Mouse (Mus musculus): ENCODE results near the gene Mreg. TPM values are rescaled to one million over a fixed set of nuclear protein-coding genes. Genes with fewer than 3 reads are reported as not detected.
"Not testable (repeated sequence)": the region's sequence is repeated elsewhere in the genome, so short reads cannot be mapped to it uniquely, and the experiment has no call there.

Gene Mreg
- polyA plus RNA-seq, 1 experiment from 2014 or later: 2.3 TPM

GRCm38 (mm10) chr1:72248226-72248737 lies 36.2 kb upstream of the Mreg start:
- not testable (repeated sequence) for H3K36me3 ChIP-seq (ENCODE audit: control insufficient read depth, insufficient read depth, low read length)

GRCm38 (mm10) chr1:72244317-72245036 lies 32.4 kb upstream of the Mreg start:
- DNase-seq (peak; percentile 79), ATAC-seq (ENCODE audit: low FRiP score, low TSS enrichment) (peak; percentile 70; the same call in 1 of the 2 replicates)
- Histone ChIP-seq H3K4me1 (ENCODE audit: control insufficient read depth, insufficient read depth, low read length) (no peaks in the 10 kb centered on the region), H3K4me3 (replicated peaks; ENCODE audit: low read depth, low read length) (peak overlapping the region; percentile 47), H3K4me2 (ENCODE audit: low read length) (peak overlapping the region; percentile 60), H3K27me3 (ENCODE audit: control insufficient read depth, insufficient read depth, low read length) (no peaks in the 10 kb centered on the region), H3K36me3 (ENCODE audit: control insufficient read depth, insufficient read depth, low read length) (no peaks in the 10 kb centered on the region), H3K9me3 (ENCODE audit: control insufficient read depth, low read length) (no peaks in the 10 kb centered on the region), H3K27ac (replicated peaks; ENCODE audit: low read depth, low read length) (peak overlapping the region; percentile 97), H3K9ac (replicated peaks; ENCODE audit: low read length) (peak overlapping the region; percentile 82; the same call in 1 of the 2 replicates)
- WGBS: 2% methylated on average over 12 of the region's 12 CpGs

More at GRCm38 (mm10) chr1:72248226-72248737, 36.2 kb upstream of the Mreg start:
- not testable (repeated sequence) for H3K4me3 ChIP-seq (replicated peaks; ENCODE audit: low read depth, low read length); H3K4me1 ChIP-seq (ENCODE audit: control insufficient read depth, insufficient read depth, low read length); H3K9ac ChIP-seq (replicated peaks; ENCODE audit: low read length); H3K4me2 ChIP-seq (ENCODE audit: low read length); H3K27me3 ChIP-seq (ENCODE audit: control insufficient read depth, insufficient read depth, low read length); H3K9me3 ChIP-seq (ENCODE audit: control insufficient read depth, low read length); H3K27ac ChIP-seq (replicated peaks; ENCODE audit: low read depth, low read length); DNase-seq; ATAC-seq (ENCODE audit: low FRiP score, low TSS enrichment)
- 52% methylated on average over 9 of the region's 9 CpGs for WGBS

- no peaks in the 10 kb centered on the region for H3K4me1 ChIP-seq (ENCODE audit: control insufficient read depth, insufficient read depth, low read length)
- H3K9ac ChIP-seq (replicated peaks; ENCODE audit: low read length): peak overlapping the region; percentile 82
- DNase-seq (peak; percentile 97), ATAC-seq (ENCODE audit: low FRiP score, low TSS enrichment) (peak; percentile 96)
- H3K27ac ChIP-seq (replicated peaks; ENCODE audit: low read depth, low read length): peak overlapping the region; percentile 97
- WGBS: under 1% methylated on average over 45 of the region's 47 CpGs
- no peaks in the 10 kb centered on the region for H3K36me3 ChIP-seq (ENCODE audit: control insufficient read depth, insufficient read depth, low read length)
- peak overlapping the region; percentile 60 for H3K4me2 ChIP-seq (ENCODE audit: low read length)
- H3K27me3 ChIP-seq (ENCODE audit: control insufficient read depth, insufficient read depth, low read length): no peaks in the 10 kb centered on the region
- H3K9me3 ChIP-seq (ENCODE audit: control insufficient read depth, low read length): no peaks in the 10 kb centered on the region
- H3K4me3 ChIP-seq (replicated peaks; ENCODE audit: low read depth, low read length): peak overlapping the region; percentile 47
These were observed 31.7 kb upstream of the Mreg start for GRCm38 (mm10) chr1:72243656-72244316.

DNA sequence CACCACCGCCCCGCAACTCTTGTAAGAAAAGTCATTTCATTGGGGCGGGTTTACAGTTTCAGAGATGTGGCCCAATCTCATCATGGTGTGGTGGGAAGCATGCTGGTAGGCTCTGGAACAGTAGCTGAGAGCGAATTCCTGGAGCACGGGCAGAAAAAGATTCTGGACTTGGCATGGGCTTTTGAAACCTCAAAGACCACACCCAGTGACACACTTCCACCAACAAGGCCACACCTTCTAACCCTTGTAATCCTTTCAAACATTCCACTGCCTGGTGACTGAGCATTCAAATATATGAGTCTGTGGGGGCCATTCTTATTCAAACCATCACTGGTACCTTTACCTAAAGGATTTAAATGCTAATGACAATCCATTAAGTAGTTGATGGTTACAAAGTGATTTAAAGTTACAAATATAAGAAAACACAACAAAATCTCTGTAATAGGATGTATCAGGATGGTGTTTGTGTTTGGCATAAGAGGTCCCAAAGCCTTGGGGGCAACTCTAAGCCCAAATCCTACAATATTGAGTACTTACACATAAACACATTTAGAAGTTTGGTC lies 30.6 kb upstream of the Mreg start:
- no peak for DNase-seq
- no peaks in the 10 kb centered on the region for H3K36me3 ChIP-seq (ENCODE audit: control insufficient read depth, insufficient read depth, low read length)
- H3K9me3 ChIP-seq (ENCODE audit: control insufficient read depth, low read length): no peaks in the 10 kb centered on the region
- no peak overlapping the region for H3K9ac ChIP-seq (replicated peaks; ENCODE audit: low read length)
- 0 out of 2 replicates have a peak, but pooled peaks cover 4% of the 10 kb centered on the region for H3K27me3 ChIP-seq (ENCODE audit: control insufficient read depth, insufficient read depth, low read length)
- H3K27ac ChIP-seq (replicated peaks; ENCODE audit: low read depth, low read length): no peak overlapping the region
- H3K4me2 ChIP-seq (ENCODE audit: low read length): no peak overlapping the region
- 88% methylated on average over 5 of the region's 5 CpGs for WGBS
- no peaks in the 10 kb centered on the region for H3K4me1 ChIP-seq (ENCODE audit: control insufficient read depth, insufficient read depth, low read length)
- H3K4me3 ChIP-seq (replicated peaks; ENCODE audit: low read depth, low read length): no peak overlapping the region
- no peak for ATAC-seq (ENCODE audit: low FRiP score, low TSS enrichment)

- WGBS: 85% methylated on average over 3 of the region's 3 CpGs
These were observed 27.0 kb upstream of the Mreg start for GRCm38 (mm10) chr1:72239113-72239512.

GRCm38 (mm10) chr1:72238016-72238580 lies 26.0 kb upstream of the Mreg start:
- DNase-seq (no peak), ATAC-seq (ENCODE audit: low FRiP score, low TSS enrichment) (no peak)
- WGBS: 68% methylated on average over 10 of the region's 10 CpGs
- Histone ChIP-seq H3K27me3 (ENCODE audit: control insufficient read depth, insufficient read depth, low read length) (0 out of 2 replicates have a peak, but pooled peaks cover 4% of the 10 kb centered on the region), H3K36me3 (ENCODE audit: control insufficient read depth, insufficient read depth, low read length) (no peaks in the 10 kb centered on the region), H3K4me2 (ENCODE audit: low read length) (no peak overlapping the region), H3K4me1 (ENCODE audit: control insufficient read depth, insufficient read depth, low read length) (0 out of 2 replicates have a peak, but pooled peaks cover 4% of the 10 kb centered on the region), H3K9me3 (ENCODE audit: control insufficient read depth, low read length) (no peaks in the 10 kb centered on the region), H3K4me3 (replicated peaks; ENCODE audit: low read depth, low read length) (no peak overlapping the region), H3K27ac (replicated peaks; ENCODE audit: low read depth, low read length) (no peak overlapping the region), H3K9ac (replicated peaks; ENCODE audit: low read length) (no peak overlapping the region)

More at GRCm38 (mm10) chr1:72239113-72239512, 27.0 kb upstream of the Mreg start:
- not testable (repeated sequence) for DNase-seq; H3K9me3 ChIP-seq (ENCODE audit: control insufficient read depth, low read length); H3K27ac ChIP-seq (replicated peaks; ENCODE audit: low read depth, low read length); H3K36me3 ChIP-seq (ENCODE audit: control insufficient read depth, insufficient read depth, low read length); H3K4me1 ChIP-seq (ENCODE audit: control insufficient read depth, insufficient read depth, low read length); H3K4me3 ChIP-seq (replicated peaks; ENCODE audit: low read depth, low read length); ATAC-seq (ENCODE audit: low FRiP score, low TSS enrichment); H3K27me3 ChIP-seq (ENCODE audit: control insufficient read depth, insufficient read depth, low read length); H3K9ac ChIP-seq (replicated peaks; ENCODE audit: low read length); H3K4me2 ChIP-seq (ENCODE audit: low read length)

GRCm38 (mm10) chr1:72237007-72237775 lies 25.1 kb upstream of the Mreg start:
- ATAC-seq (ENCODE audit: low FRiP score, low TSS enrichment) (no peak), DNase-seq (peak; percentile 43)
- no peak overlapping the region for H3K9ac ChIP-seq (replicated peaks; ENCODE audit: low read length)
- H3K4me3 ChIP-seq (replicated peaks; ENCODE audit: low read depth, low read length): peak overlapping the region; percentile 18; the same call in 1 of the 2 replicates
- no peak overlapping the region for H3K27ac ChIP-seq (replicated peaks; ENCODE audit: low read depth, low read length)
- 0 out of 2 replicates have a peak, but pooled peaks cover 4% of the 10 kb centered on the region for H3K4me1 ChIP-seq (ENCODE audit: control insufficient read depth, insufficient read depth, low read length)
- 0 out of 2 replicates have a peak, but pooled peaks cover 4% of the 10 kb centered on the region for H3K27me3 ChIP-seq (ENCODE audit: control insufficient read depth, insufficient read depth, low read length)
- 8% methylated on average over 11 of the region's 13 CpGs for WGBS
- H3K9me3 ChIP-seq (ENCODE audit: control insufficient read depth, low read length): no peaks in the 10 kb centered on the region
- H3K4me2 ChIP-seq (ENCODE audit: low read length): peak overlapping the region; percentile 45
- no peaks in the 10 kb centered on the region for H3K36me3 ChIP-seq (ENCODE audit: control insufficient read depth, insufficient read depth, low read length)

Data from midbrain, embryonic 14.5 days (tissue).